Mouse (Mus musculus) neural tube, embryonic 14.5 days (tissue): Measurements from ENCODE around the gene Wnk4. TPM values are rescaled to one million over a fixed set of nuclear protein-coding genes. Genes with fewer than 3 reads are reported as not detected.

ENCODE experiments used
- polyA plus RNA-seq: library from polyadenylated mRNA; unstranded; fragments of >200 nt; fragmentation: Nextera tagmentation; extraction: Ambion mirVana; gene quantifications from 2 replicates; pipeline ENCODE4 v1.2.1, GENCODE M21; 2014

Gene Wnk4
- polyA plus RNA-seq, 1 experiment from 2014 or later: 4.2 TPM

Other genes starting within 250 kb of the Wnk4 start
- 7.0 and 9.8 TPM in 2 replicates for gene Naglu, start 190.6 kb upstream of the Wnk4 start, polyA plus RNA-seq
- 0.35 TPM in 1 of 2 replicates, not detected in the other for gene Hsd17b1, start 182.2 kb upstream of the Wnk4 start, polyA plus RNA-seq
- 38.3 and 39.2 TPM in 2 replicates for gene Coasy, start 178.0 kb upstream of the Wnk4 start, polyA plus RNA-seq
- 84.6 and 95.7 TPM in 2 replicates for gene Mlx, start 173.3 kb upstream of the Wnk4 start, polyA plus RNA-seq
- gene Psmc3ip, start 165.1 kb upstream of the Wnk4 start, polyA plus RNA-seq: 17.0 and 19.0 TPM in 2 replicates
- gene Retreg3, start 140.7 kb upstream of the Wnk4 start, polyA plus RNA-seq: 10.6 and 17.6 TPM in 2 replicates
- gene Tubg1, start 140.6 kb upstream of the Wnk4 start, polyA plus RNA-seq: 63.3 and 63.7 TPM in 2 replicates
- 48.5 and 62.6 TPM in 2 replicates for gene Tubg2, start 104.7 kb upstream of the Wnk4 start, polyA plus RNA-seq
- 7.5 and 8.3 TPM in 2 replicates for gene Cntnap1, start 90.0 kb upstream of the Wnk4 start, polyA plus RNA-seq
- gene Plekhh3, start 89.2 kb upstream of the Wnk4 start, polyA plus RNA-seq: 7.2 and 10.5 TPM in 2 replicates
- 0.12 and 0.30 TPM in 2 replicates for gene Ccr10, start 85.1 kb upstream of the Wnk4 start, polyA plus RNA-seq
- 28.4 and 30.7 TPM in 2 replicates for gene Ezh1, start 34.1 kb upstream of the Wnk4 start, polyA plus RNA-seq
- 63.1 and 103 TPM in 2 replicates for gene Ramp2, start 14.5 kb upstream of the Wnk4 start, polyA plus RNA-seq
- gene Vps25, start 6.9 kb upstream of the Wnk4 start, polyA plus RNA-seq: 121 and 134 TPM in 2 replicates
- gene Cntd1, start 18.4 kb downstream of the Wnk4 start, polyA plus RNA-seq: 0.75 and 0.86 TPM in 2 replicates
- 242 and 258 TPM in 2 replicates for gene Coa3, start 18.5 kb downstream of the Wnk4 start, polyA plus RNA-seq
- gene Becn1, start 41.7 kb downstream of the Wnk4 start, polyA plus RNA-seq: 178 and 182 TPM in 2 replicates
- gene Psme3, start 55.6 kb downstream of the Wnk4 start, polyA plus RNA-seq: 73.3 and 88.3 TPM in 2 replicates
- gene Aoc2, start 64.5 kb downstream of the Wnk4 start, polyA plus RNA-seq: 1.7 and 2.0 TPM in 2 replicates
- 0.10 TPM in 1 of 2 replicates, not detected in the other for gene Aoc3, start 70.0 kb downstream of the Wnk4 start, polyA plus RNA-seq
- not detected in 2 replicates for gene G6pc, start 107.0 kb downstream of the Wnk4 start, polyA plus RNA-seq
- gene Aarsd1, start 157.0 kb downstream of the Wnk4 start, polyA plus RNA-seq: 89.5 and 100 TPM in 2 replicates
- gene Gm27029, start 164.2 kb downstream of the Wnk4 start, polyA plus RNA-seq: 8.1 and 8.9 TPM in 2 replicates
- 20.4 and 24.1 TPM in 2 replicates for gene Rundc1, start 164.5 kb downstream of the Wnk4 start, polyA plus RNA-seq
- gene Ptges3l, start 164.8 kb downstream of the Wnk4 start, polyA plus RNA-seq: 1.8 and 3.0 TPM in 2 replicates
- gene Rpl27, start 181.7 kb downstream of the Wnk4 start, polyA plus RNA-seq: 257 and 271 TPM in 2 replicates
- gene Ifi35, start 187.8 kb downstream of the Wnk4 start, polyA plus RNA-seq: 1.4 and 2.0 TPM in 2 replicates
- 37.9 and 61.8 TPM in 2 replicates for gene Rnd2, start 204.4 kb downstream of the Wnk4 start, polyA plus RNA-seq
- gene Vat1, start 205.7 kb downstream of the Wnk4 start, polyA plus RNA-seq: 67.4 and 90.8 TPM in 2 replicates